Mouse (Mus musculus) frontal cortex, postnatal 36 days (tissue): ENCODE measurements at regions not wholly inside any gene's neighbourhood (a gene's known extent, or its start where the extent isn't known, plus 50 kb on each side); places are given as distances from the start of the nearest gene placed in this dataset.

Experiments
- DNase-seq, 2 experiments: peaks; one replicate each; pipeline ENCODE4 v3.0.0; 2022; ENCODE audit warnings: low spot score in 2 of 2

GRCm38 (mm10) chr19:49379646-49380045 is 1173.8 kb downstream of the Sorcs3 start:
- no peak for DNase-seq

GRCm38 (mm10) chr19:49396257-49396656 is 1190.4 kb downstream of the Sorcs3 start:
- no peak for DNase-seq

- no peak for DNase-seq
Measured at GRCm38 (mm10) chr19:49415326-49415725, 1209.5 kb downstream of the Sorcs3 start.

GRCm38 (mm10) chr19:49423059-49423900 is 1217.5 kb downstream of the Sorcs3 start:
- no peak for DNase-seq
